In the genomic region with DNA sequence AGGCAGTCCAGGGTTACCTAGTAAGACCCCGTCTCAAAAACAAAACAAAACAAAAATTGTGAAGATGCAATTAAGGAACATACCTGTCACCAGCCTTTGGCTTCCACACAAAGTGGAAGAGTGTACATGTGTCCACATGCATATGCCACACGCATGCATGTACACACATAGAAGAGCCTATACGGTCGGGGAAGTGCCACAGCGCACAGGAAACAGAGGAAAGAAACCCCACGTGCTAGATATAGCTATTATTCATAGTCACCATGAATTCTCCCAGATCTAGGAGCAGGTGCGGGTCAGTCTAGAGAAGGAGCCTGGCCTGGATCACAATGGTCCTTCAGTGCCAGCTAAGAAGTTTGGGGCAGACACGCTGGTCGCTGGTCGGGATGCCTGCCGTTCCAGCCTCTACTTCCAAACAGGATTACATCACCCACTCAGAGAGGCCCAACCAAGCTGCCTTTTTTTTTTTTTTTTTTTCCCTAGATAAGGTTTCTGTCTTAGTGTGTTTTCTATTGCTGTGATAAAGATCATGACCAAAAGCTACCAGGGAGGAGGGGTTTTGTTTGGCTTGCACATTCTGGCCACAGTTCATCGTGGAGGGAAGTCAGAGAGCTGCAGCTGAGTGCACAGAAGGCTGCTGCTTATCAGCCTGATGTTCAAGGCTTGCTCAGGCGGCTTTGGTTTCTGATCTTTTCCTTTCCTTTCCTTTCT, we compare ENCODE assay signal across 13 mouse cellular contexts. TPM values are rescaled to one million over a fixed set of nuclear protein-coding genes. Genes with fewer than 3 reads are reported as not detected.
DNase-seq lines count a peak whose midpoint lies in the region; ATAC-seq lines count a peak whose summit lies in the region.
"Had no signal": no experiment of that assay in that cellular context is flagged by ENCODE, and none has a peak within 500 bp of the region (broad histone marks: within the 10 kb centered on the region; RNA-seq: fewer than 3 reads in every experiment).

No protein-coding gene starts in this region.

- ATAC-seq in heart, embryonic 14.5 days (ENCODE audit: insufficient number of reproducible peaks, insufficient read depth, low FRiP score, low read depth): no peak
- peak; percentile 21; the same call in 1 of the 2 replicates for ATAC-seq in liver, embryonic 13.5 days (ENCODE audit: low read depth)

- peaks cover 5 to 13% of the 10 kb centered on the region in 2 experiments for H3K4me1 ChIP-seq in heart, embryonic 14.5 days (ENCODE audit: control insufficient read depth in 2 of 2, insufficient read depth in 2 of 2, low read length in 2 of 2)
- H3K4me1 ChIP-seq in liver, embryonic 13.5 days (replicated peaks): peaks cover 48% of the 10 kb centered on the region
- peaks cover 26% of the 10 kb centered on the region for H3K4me1 ChIP-seq in forebrain, embryonic 10.5 days
- H3K4me1 ChIP-seq: neural tube, embryonic 12.5 days had no signal

- H3K4me2 ChIP-seq in heart, embryonic 14.5 days (ENCODE audit: low read length): no peak overlapping the region
- H3K4me2 ChIP-seq in liver, embryonic 13.5 days: peak overlapping the region; percentile 3; the same call in 1 of the 2 replicates
- H3K4me2 ChIP-seq: limb, embryonic 12.5 days; neural tube, embryonic 12.5 days had no signal

- no peak for DNase-seq in heart, adult 18-20 months
- peak; percentile 86 for DNase-seq in 416B (ENCODE audit: low read depth)
- peak; percentile 20 for DNase-seq in NIH3T3 (ENCODE audit: low read depth)
- no peak for DNase-seq in liver, embryonic 13.5 days
- DNase-seq in cerebellum, adult 9-11 months: no peak
- no peak for DNase-seq in spleen, postnatal 36 days (ENCODE audit: low spot score in 2 of 2)
- DNase-seq in forebrain, embryonic 10.5 days (ENCODE audit: extremely low spot score, low spot score): no peak
- DNase-seq: gastrocnemius, postnatal 25 days; kidney, postnatal 10 days; spleen, adult 18-20 months had no signal

- H3K27ac ChIP-seq in heart, embryonic 14.5 days (replicated peaks in 1 of 2; ENCODE audit: control insufficient read depth in 1 of 2, insufficient read depth in 1 of 2, low read depth in 2 of 2, low read length in 2 of 2): peak overlapping the region; percentile 24 to 34; a peak in 2 of 4 replicates
- peak overlapping the region; percentile 36 for H3K27ac ChIP-seq in liver, embryonic 13.5 days
- no peak overlapping the region for H3K27ac ChIP-seq in forebrain, embryonic 10.5 days
- H3K27ac ChIP-seq: limb, embryonic 12.5 days; neural tube, embryonic 12.5 days had no signal

- WGBS in heart, embryonic 14.5 days: 39% methylated on average over 13 of the region's 13 CpGs
- 40% methylated on average over 13 of the region's 13 CpGs for WGBS in liver, embryonic 13.5 days (ENCODE audit: insufficient replicate concordance)
- WGBS in forebrain, embryonic 10.5 days: 85% methylated on average over 13 of the region's 13 CpGs

- H3K9ac ChIP-seq in heart, embryonic 14.5 days (ENCODE audit: low read length): peak overlapping the region; percentile 16; the same call in 1 of the 2 replicates
- H3K9ac ChIP-seq in liver, embryonic 13.5 days: peak overlapping the region; percentile 23; the same call in 1 of the 2 replicates
- H3K9ac ChIP-seq: limb, embryonic 12.5 days; neural tube, embryonic 12.5 days had no signal

- no peaks in the 10 kb centered on the region for H3K9me3 ChIP-seq in heart, embryonic 14.5 days (ENCODE audit: control insufficient read depth, low read length)
- H3K9me3 ChIP-seq in liver, embryonic 13.5 days (replicated peaks): no peaks in the 10 kb centered on the region
- no peaks in the 10 kb centered on the region for H3K9me3 ChIP-seq in forebrain, embryonic 10.5 days
- H3K9me3 ChIP-seq: limb, embryonic 12.5 days; neural tube, embryonic 12.5 days had no signal

- H3K4me3 ChIP-seq in heart, embryonic 14.5 days (ENCODE audit: control insufficient read depth in 1 of 2, insufficient read depth in 1 of 2, low read depth in 1 of 2, low read length in 2 of 2): no peak overlapping the region
- H3K4me3 ChIP-seq in liver, embryonic 13.5 days (replicated peaks): no peak overlapping the region
- H3K4me3 ChIP-seq in forebrain, embryonic 10.5 days: no peak overlapping the region
- H3K4me3 ChIP-seq: limb, embryonic 12.5 days; neural tube, embryonic 12.5 days had no signal

- no peaks in the 10 kb centered on the region for H3K36me3 ChIP-seq in heart, embryonic 14.5 days (ENCODE audit: control insufficient read depth, insufficient read depth, low read length)
- no peaks in the 10 kb centered on the region for H3K36me3 ChIP-seq in liver, embryonic 13.5 days
- no peaks in the 10 kb centered on the region for H3K36me3 ChIP-seq in forebrain, embryonic 10.5 days (replicated peaks)
- H3K36me3 ChIP-seq: limb, embryonic 12.5 days; neural tube, embryonic 12.5 days had no signal

- H3K27me3 ChIP-seq in heart, embryonic 14.5 days (ENCODE audit: control insufficient read depth, insufficient read depth, low read length): no peaks in the 10 kb centered on the region
- H3K27me3 ChIP-seq in liver, embryonic 13.5 days: no peaks in the 10 kb centered on the region
- H3K27me3 ChIP-seq in forebrain, embryonic 10.5 days (ENCODE audit: poor library complexity, severe bottlenecking): no peaks in the 10 kb centered on the region
- H3K27me3 ChIP-seq: limb, embryonic 12.5 days; neural tube, embryonic 12.5 days had no signal

RNA-seq across cellular contexts. Expression of a gene that starts 11.5 kb away (rescaled TPM):
- polyA plus RNA-seq in heart, embryonic 14.5 days (2014; fragmentation: Nextera tagmentation; extraction: Ambion mirVana): 131 and 132 TPM in 2 replicates
- 100 to 1,000 TPM; 188 to 197 TPM for total RNA-seq in heart, adult 18-20 months (2021)
- 39.1 and 52.5 TPM in 2 replicates for polyA plus RNA-seq in liver, embryonic 13.5 days (2015; fragmentation: Nextera tagmentation; extraction: Ambion mirVana)
- polyA plus RNA-seq in forebrain, embryonic 10.5 days (2016; fragmentation: Nextera tagmentation; extraction: Ambion mirVana): 174 and 178 TPM in 2 replicates

Comparison
In these comparisons a context has a peak if more than half of its experiments do, and no peak if none do; other contexts are left out.
1. DNase-seq: peak in 416B (single experiment) and NIH3T3 (single experiment); none in heart, adult 18-20 months (0 of 2), liver, embryonic 13.5 days (single experiment), cerebellum, adult 9-11 months (single experiment), spleen, postnatal 36 days (0 of 2) and forebrain, embryonic 10.5 days (single experiment).